Mouse (Mus musculus): Measurements from ENCODE around the gene Taar8b. TPM values are rescaled to one million over a fixed set of nuclear protein-coding genes. Genes with fewer than 3 reads are reported as not detected.
"Not testable (repeated sequence)": the region's sequence is repeated elsewhere in the genome, so short reads cannot be mapped to it uniquely, and the experiment has no call there.

The Taar8b gene
- polyA plus RNA-seq, 1 experiment from 2014 or later = not detected

DNA sequence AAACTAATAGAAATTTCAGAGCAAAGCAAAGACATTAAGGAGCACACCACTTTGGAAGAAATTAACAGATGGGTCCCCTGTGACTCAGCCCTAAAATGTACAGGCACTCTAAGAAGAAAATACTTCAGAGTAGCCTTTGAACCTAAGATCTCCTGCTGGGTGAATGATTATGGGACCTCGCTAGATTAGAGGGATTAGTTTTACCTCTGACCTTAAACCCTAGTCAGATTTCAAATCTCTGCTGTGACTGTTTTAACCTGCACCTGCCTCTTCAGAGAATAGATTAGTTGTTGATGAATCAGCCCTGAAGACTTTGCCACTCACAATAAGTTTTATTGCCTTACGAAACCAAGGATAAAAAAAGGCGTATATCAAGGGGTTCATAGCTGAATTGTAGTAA is 16.1 kb upstream of the Taar8b start:
- H3K27me3 ChIP-seq (ENCODE audit: control insufficient read depth, insufficient read depth, low read length) = no peaks in the 10 kb centered on the region

DNA sequence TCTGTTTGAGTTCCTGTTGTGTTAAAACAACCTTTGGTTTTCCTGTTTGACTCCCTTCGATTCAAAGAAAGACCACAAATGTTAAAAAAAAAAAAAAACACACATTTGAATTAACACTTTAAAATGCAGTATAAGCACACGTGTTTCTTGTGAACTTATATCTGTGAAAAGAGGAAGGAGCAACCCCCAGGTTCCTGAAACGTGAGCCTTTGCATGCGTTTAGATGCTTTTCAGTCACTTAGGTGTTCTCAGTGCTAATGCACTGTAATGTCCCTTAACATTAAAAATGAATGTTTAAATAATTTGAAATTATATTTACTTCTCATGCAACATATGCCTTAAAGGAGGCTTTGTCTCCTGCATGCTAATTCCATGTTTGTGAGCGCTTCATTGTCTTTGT is 15.7 kb upstream of the Taar8b start:
- ATAC-seq (ENCODE audit: low FRiP score, low TSS enrichment) = no peak
- Histone ChIP-seq H3K27me3 (ENCODE audit: control insufficient read depth, insufficient read depth, low read length) (no peaks in the 10 kb centered on the region), H3K9me3 (ENCODE audit: control insufficient read depth, low read length) (no peaks in the 10 kb centered on the region), H3K27ac (ENCODE audit: low read depth, low read length) (no peak overlapping the region), H3K36me3 (ENCODE audit: control insufficient read depth, insufficient read depth, low read length) (no peaks in the 10 kb centered on the region), H3K4me2 (replicated peaks; ENCODE audit: low read depth, low read length) (no peak overlapping the region), H3K4me1 (ENCODE audit: control insufficient read depth, insufficient read depth, low read length) (no peaks in the 10 kb centered on the region), H3K4me3 (ENCODE audit: low read length) (no peak overlapping the region), H3K9ac (ENCODE audit: low read depth, low read length) (no peak overlapping the region)
- WGBS = 56% methylated on average over 5 of the region's 5 CpGs

More for the DNA sequence above, 16.1 kb upstream of the Taar8b start:
- Histone ChIP-seq H3K9me3 (ENCODE audit: control insufficient read depth, low read length) (no peaks in the 10 kb centered on the region), H3K9ac (ENCODE audit: low read depth, low read length) (no peak overlapping the region), H3K27ac (ENCODE audit: low read depth, low read length) (no peak overlapping the region), H3K36me3 (ENCODE audit: control insufficient read depth, insufficient read depth, low read length) (no peaks in the 10 kb centered on the region), H3K4me3 (ENCODE audit: low read length) (no peak overlapping the region), H3K4me1 (ENCODE audit: control insufficient read depth, insufficient read depth, low read length) (no peaks in the 10 kb centered on the region), H3K4me2 (replicated peaks; ENCODE audit: low read depth, low read length) (no peak overlapping the region)
- ATAC-seq (ENCODE audit: low FRiP score, low TSS enrichment) = no peak
- 64% methylated on average over 3 of the region's 3 CpGs for WGBS

DNA sequence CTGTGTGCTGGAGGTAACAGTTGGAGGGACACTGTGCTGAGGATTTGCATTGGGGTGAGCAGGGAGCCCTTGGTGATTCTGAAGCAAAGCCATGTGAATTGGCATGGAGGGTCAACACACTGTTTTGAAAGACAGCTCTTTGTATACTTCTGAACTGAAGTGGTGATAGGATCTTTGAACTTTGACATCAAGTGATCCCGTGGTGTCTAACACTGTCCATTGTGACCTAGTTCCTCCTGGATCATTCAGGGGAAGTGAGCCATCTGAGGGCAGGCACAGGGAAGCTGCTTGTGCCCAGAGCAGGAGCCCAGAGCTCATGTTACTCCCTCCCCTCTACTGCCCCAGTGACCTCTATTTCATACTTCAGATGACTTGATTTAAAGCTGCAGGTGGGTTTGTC is 11.2 kb upstream of the Taar8b start:
- H3K27me3 ChIP-seq (ENCODE audit: control insufficient read depth, insufficient read depth, low read length); H3K36me3 ChIP-seq (ENCODE audit: control insufficient read depth, insufficient read depth, low read length); H3K4me3 ChIP-seq (ENCODE audit: low read length); H3K27ac ChIP-seq (ENCODE audit: low read depth, low read length); H3K4me1 ChIP-seq (ENCODE audit: control insufficient read depth, insufficient read depth, low read length); H3K9ac ChIP-seq (ENCODE audit: low read depth, low read length); H3K4me2 ChIP-seq (replicated peaks; ENCODE audit: low read depth, low read length); H3K9me3 ChIP-seq (ENCODE audit: control insufficient read depth, low read length): not testable (repeated sequence)
- WGBS = 15% methylated on average over 1 of the region's 1 CpGs
- ATAC-seq (ENCODE audit: low FRiP score, low TSS enrichment) = 0 out of 2 replicates have a peak, but pooled peaks have one; percentile 43

DNA sequence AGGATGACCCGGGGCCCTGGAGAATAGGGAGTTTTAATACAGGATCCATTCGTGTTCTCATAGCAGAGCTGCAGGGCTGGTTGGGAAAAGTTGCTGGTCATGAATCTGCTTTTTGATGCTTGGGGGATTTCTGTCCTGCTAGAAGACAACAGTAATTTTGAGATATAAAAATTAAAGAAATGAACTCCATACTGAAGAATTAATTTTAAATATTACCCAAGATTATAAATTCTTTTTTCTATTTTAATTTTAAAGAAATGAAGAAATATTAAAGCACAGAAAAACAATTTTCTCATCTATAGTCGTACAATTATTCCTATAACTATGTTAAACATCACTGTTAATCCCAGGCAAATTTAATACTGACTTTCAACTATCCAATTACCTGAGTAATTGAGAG is 9.7 kb upstream of the Taar8b start, which contains the start of gene Taar8c:
Gene Taar8c (minus strand): TSS at position 101 of the 400 bp plus-strand sequence.
- H3K9me3 ChIP-seq (ENCODE audit: control insufficient read depth, low read length); H3K9ac ChIP-seq (ENCODE audit: low read depth, low read length); H3K4me3 ChIP-seq (ENCODE audit: low read length); ATAC-seq (ENCODE audit: low FRiP score, low TSS enrichment); H3K36me3 ChIP-seq (ENCODE audit: control insufficient read depth, insufficient read depth, low read length); H3K4me1 ChIP-seq (ENCODE audit: control insufficient read depth, insufficient read depth, low read length); H3K27ac ChIP-seq (ENCODE audit: low read depth, low read length); H3K27me3 ChIP-seq (ENCODE audit: control insufficient read depth, insufficient read depth, low read length); H3K4me2 ChIP-seq (replicated peaks; ENCODE audit: low read depth, low read length): not testable (repeated sequence)
- 94% methylated on average over 1 of the region's 3 CpGs for WGBS

DNA sequence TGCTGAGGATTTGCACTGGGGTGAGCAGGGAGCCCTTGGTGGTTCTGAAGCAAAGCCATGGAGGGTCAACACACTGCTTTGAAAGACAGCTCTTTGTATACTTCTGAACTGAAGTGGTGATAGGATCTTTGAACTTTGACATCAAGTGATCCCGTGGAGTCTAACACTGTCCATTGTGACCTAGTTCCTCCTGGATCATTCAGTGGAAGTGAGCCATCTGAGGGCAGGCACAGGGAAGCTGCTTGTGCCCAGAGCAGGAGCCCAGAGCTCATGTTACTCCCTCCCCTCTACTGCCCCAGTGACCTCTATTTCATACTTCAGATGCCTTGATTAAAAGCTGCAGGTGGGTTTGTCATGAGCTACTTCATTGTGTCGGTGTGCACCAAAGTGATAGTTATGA is 4.9 kb upstream of the Taar8b start:
- not testable (repeated sequence) for H3K27ac ChIP-seq (ENCODE audit: low read depth, low read length); H3K4me1 ChIP-seq (ENCODE audit: control insufficient read depth, insufficient read depth, low read length); ATAC-seq (ENCODE audit: low FRiP score, low TSS enrichment)

DNA sequence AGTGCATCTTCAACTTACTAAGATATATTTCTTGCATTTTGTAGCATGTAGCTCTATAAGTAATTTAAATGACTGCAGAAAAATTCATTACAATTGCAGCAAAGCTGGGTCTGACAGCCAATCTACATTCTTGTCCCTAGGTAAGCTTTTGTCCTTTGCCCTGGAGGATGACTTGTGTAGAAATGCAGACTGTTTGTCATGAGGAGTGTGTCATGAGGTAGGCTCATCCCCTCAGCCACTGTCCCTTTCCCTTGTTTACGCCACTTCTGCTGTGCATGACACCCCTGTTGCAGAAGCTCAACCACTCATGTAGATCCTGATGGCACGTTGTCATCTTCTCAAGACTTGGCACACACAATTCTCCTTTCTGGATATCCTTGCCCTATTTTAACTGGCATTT is 4.9 kb downstream of the Taar8b start:
- Histone ChIP-seq H3K27me3 (ENCODE audit: control insufficient read depth, insufficient read depth, low read length) (no peaks in the 10 kb centered on the region), H3K27ac (ENCODE audit: low read depth, low read length) (no peak overlapping the region), H3K36me3 (ENCODE audit: control insufficient read depth, insufficient read depth, low read length) (no peaks in the 10 kb centered on the region), H3K4me2 (replicated peaks; ENCODE audit: low read depth, low read length) (no peak overlapping the region), H3K4me1 (ENCODE audit: control insufficient read depth, insufficient read depth, low read length) (no peaks in the 10 kb centered on the region), H3K9me3 (ENCODE audit: control insufficient read depth, low read length) (no peaks in the 10 kb centered on the region), H3K9ac (ENCODE audit: low read depth, low read length) (no peak overlapping the region), H3K4me3 (ENCODE audit: low read length) (no peak overlapping the region)
- no peak for ATAC-seq (ENCODE audit: low FRiP score, low TSS enrichment)
- WGBS = 91% methylated on average over 2 of the region's 2 CpGs

More for the DNA sequence above, 4.9 kb upstream of the Taar8b start:
- 41% methylated on average over 2 of the region's 2 CpGs for WGBS
- not testable (repeated sequence) for H3K27me3 ChIP-seq (ENCODE audit: control insufficient read depth, insufficient read depth, low read length); H3K9me3 ChIP-seq (ENCODE audit: control insufficient read depth, low read length); H3K36me3 ChIP-seq (ENCODE audit: control insufficient read depth, insufficient read depth, low read length); H3K4me3 ChIP-seq (ENCODE audit: low read length); H3K9ac ChIP-seq (ENCODE audit: low read depth, low read length); H3K4me2 ChIP-seq (replicated peaks; ENCODE audit: low read depth, low read length)

DNA sequence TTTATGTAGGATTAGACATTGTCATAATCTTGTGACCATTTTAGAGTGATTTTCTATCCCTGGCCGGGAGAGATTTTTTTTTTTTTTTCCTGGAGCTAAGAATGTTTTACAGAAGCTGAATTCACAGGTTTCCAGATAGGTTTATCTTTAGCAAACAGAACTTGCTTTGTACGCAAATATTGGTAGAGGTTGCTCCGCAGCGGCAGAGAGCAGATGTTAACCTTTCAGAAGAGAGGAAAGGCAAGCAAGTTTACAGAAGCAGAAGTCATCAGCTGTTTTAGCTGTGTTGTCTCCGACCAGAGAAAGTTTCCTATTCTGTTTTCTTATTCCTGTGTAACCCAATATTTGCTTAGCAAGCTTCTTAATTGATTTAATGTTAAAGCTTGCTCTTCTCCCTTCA is 5.5 kb downstream of the Taar8b start:
- Histone ChIP-seq H3K27ac (ENCODE audit: low read depth, low read length) (no peak overlapping the region), H3K27me3 (ENCODE audit: control insufficient read depth, insufficient read depth, low read length) (no peaks in the 10 kb centered on the region), H3K4me3 (ENCODE audit: low read length) (no peak overlapping the region), H3K4me2 (replicated peaks; ENCODE audit: low read depth, low read length) (no peak overlapping the region), H3K9me3 (ENCODE audit: control insufficient read depth, low read length) (no peaks in the 10 kb centered on the region), H3K4me1 (ENCODE audit: control insufficient read depth, insufficient read depth, low read length) (no peaks in the 10 kb centered on the region), H3K36me3 (ENCODE audit: control insufficient read depth, insufficient read depth, low read length) (no peaks in the 10 kb centered on the region), H3K9ac (ENCODE audit: low read depth, low read length) (no peak overlapping the region)
- ATAC-seq (ENCODE audit: low FRiP score, low TSS enrichment) = no peak
- WGBS = 76% methylated on average over 5 of the region's 5 CpGs

DNA sequence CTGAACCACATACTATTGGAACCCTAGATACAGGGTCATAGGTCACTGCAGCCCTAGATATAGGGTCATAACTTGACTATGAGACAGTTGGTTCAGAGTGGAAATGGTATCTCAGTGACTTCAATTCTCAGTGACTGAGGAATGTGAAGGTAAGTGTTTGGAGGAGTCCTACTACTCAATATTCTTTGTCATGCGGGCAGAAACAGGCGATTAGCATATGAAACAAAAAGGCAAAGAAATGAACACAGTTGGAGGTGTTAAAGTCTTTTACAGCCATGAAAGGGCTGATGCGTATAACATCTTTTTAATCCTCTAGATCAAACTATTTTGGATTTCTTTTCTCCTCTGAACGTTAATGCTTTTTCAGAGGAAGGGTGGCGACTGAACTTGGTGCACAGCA is 6.2 kb downstream of the Taar8b start:
- Histone ChIP-seq H3K9ac (ENCODE audit: low read depth, low read length) (no peak overlapping the region), H3K4me2 (replicated peaks; ENCODE audit: low read depth, low read length) (no peak overlapping the region), H3K27me3 (ENCODE audit: control insufficient read depth, insufficient read depth, low read length) (no peaks in the 10 kb centered on the region), H3K4me3 (ENCODE audit: low read length) (no peak overlapping the region), H3K4me1 (ENCODE audit: control insufficient read depth, insufficient read depth, low read length) (no peaks in the 10 kb centered on the region), H3K36me3 (ENCODE audit: control insufficient read depth, insufficient read depth, low read length) (no peaks in the 10 kb centered on the region), H3K9me3 (ENCODE audit: control insufficient read depth, low read length) (no peaks in the 10 kb centered on the region), H3K27ac (ENCODE audit: low read depth, low read length) (no peak overlapping the region)
- 88% methylated on average over 5 of the region's 5 CpGs for WGBS
- ATAC-seq (ENCODE audit: low FRiP score, low TSS enrichment) = no peak

DNA sequence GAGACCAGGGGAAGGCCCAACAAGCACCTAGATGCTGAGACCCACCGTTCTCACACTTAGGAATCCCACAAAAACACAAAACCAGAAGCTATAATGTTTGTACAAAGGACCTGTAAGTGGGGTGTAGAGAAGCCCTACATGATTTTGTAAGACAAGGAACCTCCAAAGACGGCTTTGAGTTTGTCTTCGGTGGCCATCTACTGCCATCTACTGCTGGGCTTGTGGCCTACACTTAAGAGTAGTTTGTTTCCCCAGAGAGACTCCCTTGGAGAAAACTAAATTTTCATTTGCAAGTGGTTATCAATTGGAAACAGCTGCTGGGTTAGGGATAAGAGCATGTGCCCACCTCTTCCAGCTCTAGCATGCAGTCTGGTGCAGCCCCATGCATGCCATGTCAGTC is 11.9 kb downstream of the Taar8b start:
- 50% methylated on average over 3 of the region's 3 CpGs for WGBS
- H3K4me1 ChIP-seq (ENCODE audit: control insufficient read depth, insufficient read depth, low read length) = no peaks in the 10 kb centered on the region
- ATAC-seq (ENCODE audit: low FRiP score, low TSS enrichment) = no peak
- no peaks in the 10 kb centered on the region for H3K27me3 ChIP-seq (ENCODE audit: control insufficient read depth, insufficient read depth, low read length)
- H3K4me3 ChIP-seq (ENCODE audit: low read length) = no peak overlapping the region
- H3K9ac ChIP-seq (ENCODE audit: low read depth, low read length) = no peak overlapping the region
- H3K9me3 ChIP-seq (ENCODE audit: control insufficient read depth, low read length) = no peaks in the 10 kb centered on the region
- H3K36me3 ChIP-seq (ENCODE audit: control insufficient read depth, insufficient read depth, low read length) = no peaks in the 10 kb centered on the region
- no peak overlapping the region for H3K27ac ChIP-seq (ENCODE audit: low read depth, low read length)
- no peak overlapping the region for H3K4me2 ChIP-seq (replicated peaks; ENCODE audit: low read depth, low read length)

DNA sequence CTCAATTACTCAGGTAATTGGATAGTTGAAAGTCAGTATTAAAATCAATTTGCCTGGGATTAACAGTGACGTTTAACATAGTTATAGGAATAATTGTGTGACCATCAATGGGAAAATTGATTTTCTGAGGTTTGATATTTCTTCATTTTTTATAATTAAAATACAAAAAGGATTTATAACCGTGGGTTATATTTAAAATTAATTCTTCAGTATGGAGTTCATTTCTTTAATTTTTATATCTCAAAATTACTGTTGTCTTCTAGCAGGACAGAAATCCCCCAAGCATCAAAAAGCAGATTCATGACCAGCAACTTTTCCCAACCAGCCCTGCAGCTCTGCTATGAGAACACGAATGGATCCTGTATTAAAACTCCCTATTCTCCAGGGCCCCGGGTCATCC is 15.9 kb downstream of the Taar8b start, which contains the start of gene Taar8a:
Gene Taar8a (plus strand): TSS at position 301 of the 400 bp plus-strand sequence.
- not testable (repeated sequence) for ATAC-seq (ENCODE audit: low FRiP score, low TSS enrichment); H3K4me3 ChIP-seq (ENCODE audit: low read length); H3K4me1 ChIP-seq (ENCODE audit: control insufficient read depth, insufficient read depth, low read length); H3K9ac ChIP-seq (ENCODE audit: low read depth, low read length); H3K4me2 ChIP-seq (replicated peaks; ENCODE audit: low read depth, low read length); H3K36me3 ChIP-seq (ENCODE audit: control insufficient read depth, insufficient read depth, low read length); H3K9me3 ChIP-seq (ENCODE audit: control insufficient read depth, low read length); H3K27ac ChIP-seq (ENCODE audit: low read depth, low read length); H3K27me3 ChIP-seq (ENCODE audit: control insufficient read depth, insufficient read depth, low read length)
- 83% methylated on average over 2 of the region's 4 CpGs for WGBS
